Mouse (Mus musculus) v-Abl transformed pro-B cells (cell line): ENCODE results near the gene Htr5b.

Experiments used
- in situ Hi-C, 2 experiments: fragments of 400-800 bp; cut with MboI; formaldehyde crosslinking; loops; one replicate each; pipeline ENCODE4 v1.15.1; 2025; ENCODE audit not compliant: unreplicated experiment in 2 of 2

Htr5b gene

GRCm38 (mm10) chr1:121528399-121528720 is at the start of gene Htr5b:
TSS of gene Htr5b (minus strand) at chr1:121528465.
- in situ Hi-C loops = no loop called here

GRCm38 (mm10) chr1:121577491-121577890 is 49.2 kb upstream of the Htr5b start:
- in situ Hi-C loops = loop anchor here in 1 of 2 experiments (10.0 kb wide), 1 partner anchor 253 kb away; no protein-coding TSS in a partner anchor

- in situ Hi-C loops = loop anchor here in 1 of 2 experiments (10.0 kb wide), 1 partner anchor 246 kb away; no protein-coding TSS in a partner anchor
Measured at GRCm38 (mm10) chr1:121570522-121570921, 42.3 kb upstream of the Htr5b start.

DNA sequence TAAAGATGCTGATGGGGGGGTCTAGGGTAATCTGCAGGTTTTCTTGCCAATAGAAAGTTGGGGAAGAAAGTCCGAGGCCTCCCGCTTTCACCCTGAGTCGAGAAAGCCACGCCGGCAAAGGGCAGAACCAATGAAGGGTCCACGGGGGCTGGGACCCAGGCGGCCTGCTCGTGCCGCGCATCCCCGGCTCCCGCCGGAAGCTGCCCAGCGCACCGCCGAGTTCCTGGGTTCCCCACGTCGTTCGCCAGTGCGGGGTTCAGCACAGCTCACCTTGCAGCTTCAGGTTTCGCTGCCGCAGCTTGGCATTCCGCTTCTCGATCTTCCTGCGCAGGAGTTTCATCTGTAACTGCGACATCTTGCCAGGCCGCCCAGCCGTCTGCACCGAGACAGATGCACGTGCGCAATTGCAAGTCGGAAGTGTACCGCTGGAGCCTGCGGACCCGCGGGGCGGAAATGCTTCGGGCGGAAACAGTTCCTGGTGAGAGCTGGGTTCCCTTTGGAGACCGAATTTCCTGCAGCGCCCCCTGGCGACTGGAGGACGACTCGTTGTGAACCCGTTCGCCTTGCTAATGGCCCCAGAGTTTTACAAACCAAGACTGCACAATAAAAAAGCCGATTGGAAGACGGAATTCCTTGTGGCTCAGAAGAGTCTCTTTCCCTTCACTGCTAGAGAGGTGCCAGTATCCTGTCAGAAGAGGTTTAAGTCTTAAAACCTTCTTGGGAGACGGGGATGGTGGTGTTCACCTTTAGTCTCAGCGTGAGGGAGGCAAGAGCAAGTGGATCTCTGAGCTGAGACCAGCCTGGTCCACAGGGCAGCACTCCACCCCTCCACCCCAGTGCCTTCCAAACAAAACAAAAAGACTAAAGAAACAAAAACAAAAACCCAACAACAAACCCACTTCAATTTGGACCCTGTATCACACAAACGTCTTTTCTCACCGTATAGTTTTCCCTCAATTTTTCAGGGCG is 39.5 kb upstream of the Htr5b start, which contains the start of gene Ddx18:
Gene Ddx18 (minus strand): TSS at position 469 of the 969 bp plus-strand sequence.
- in situ Hi-C loops = loop anchor here in 1 of 2 experiments (10.0 kb wide), 1 partner anchor 133 kb away; the partner anchor contains the start of gene Ccdc93

GRCm38 (mm10) chr1:121557861-121558260 is 29.6 kb upstream of the Htr5b start:
- in situ Hi-C loops = no loop called here

GRCm38 (mm10) chr1:121551457-121551835 is 23.2 kb upstream of the Htr5b start:
- in situ Hi-C loops = no loop called here

DNA sequence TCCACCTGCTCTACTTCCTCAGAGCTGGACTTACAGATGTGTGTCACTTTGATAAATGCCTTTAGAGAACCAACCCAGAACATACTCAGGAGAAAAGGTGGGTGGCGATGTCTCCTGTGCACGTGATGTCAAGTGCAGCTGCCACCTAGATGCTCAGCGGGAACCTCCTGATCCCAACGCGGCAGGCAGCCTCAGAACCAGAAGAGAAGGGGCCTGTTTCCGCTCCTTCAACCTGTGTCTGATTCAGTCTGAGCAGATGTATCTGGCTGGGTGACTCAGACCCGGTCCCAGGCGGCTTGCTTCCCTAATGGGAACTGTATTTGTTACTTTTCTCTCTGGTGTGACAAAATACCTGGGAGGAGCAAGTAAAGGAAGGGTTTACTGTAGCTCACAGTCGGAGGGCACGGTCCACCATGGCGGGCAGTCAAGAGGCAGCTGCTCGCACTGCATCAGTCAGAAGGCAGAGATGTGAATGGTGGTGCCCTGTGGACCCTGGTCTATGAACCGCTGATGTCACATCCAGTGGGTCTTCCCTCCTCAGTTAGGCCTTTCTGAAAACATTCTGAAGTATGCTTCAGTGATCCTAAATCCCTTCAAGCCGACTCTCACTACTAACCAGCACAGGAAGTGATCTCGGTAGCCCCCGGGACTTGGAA is 22.7 kb upstream of the Htr5b start:
- in situ Hi-C loops = no loop called here

DNA sequence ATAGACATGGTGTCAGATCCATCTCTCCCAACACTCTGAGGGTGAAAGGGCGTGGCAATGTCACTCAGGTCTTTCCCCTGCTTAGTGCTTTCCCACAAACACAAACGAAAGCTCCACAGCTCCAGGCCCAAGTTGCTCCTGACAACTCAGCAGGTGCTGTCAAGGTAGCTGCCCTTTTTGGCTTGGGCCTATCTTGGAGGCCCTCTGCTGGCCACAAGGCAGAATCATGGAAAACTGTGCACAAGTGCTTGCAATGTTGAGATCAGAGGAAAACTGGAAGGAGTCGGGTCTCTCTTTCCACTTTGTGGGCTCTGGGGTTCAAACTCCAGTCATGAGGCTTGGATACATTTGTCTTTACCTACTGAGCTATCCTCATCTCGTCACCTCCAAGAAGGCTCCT is 21.2 kb upstream of the Htr5b start:
- in situ Hi-C loops = no loop called here

- in situ Hi-C loops = no loop called here
Measured at GRCm38 (mm10) chr1:121548667-121549066, 20.4 kb upstream of the Htr5b start.

GRCm38 (mm10) chr1:121546844-121547243 is 18.6 kb upstream of the Htr5b start:
- in situ Hi-C loops = no loop called here

DNA sequence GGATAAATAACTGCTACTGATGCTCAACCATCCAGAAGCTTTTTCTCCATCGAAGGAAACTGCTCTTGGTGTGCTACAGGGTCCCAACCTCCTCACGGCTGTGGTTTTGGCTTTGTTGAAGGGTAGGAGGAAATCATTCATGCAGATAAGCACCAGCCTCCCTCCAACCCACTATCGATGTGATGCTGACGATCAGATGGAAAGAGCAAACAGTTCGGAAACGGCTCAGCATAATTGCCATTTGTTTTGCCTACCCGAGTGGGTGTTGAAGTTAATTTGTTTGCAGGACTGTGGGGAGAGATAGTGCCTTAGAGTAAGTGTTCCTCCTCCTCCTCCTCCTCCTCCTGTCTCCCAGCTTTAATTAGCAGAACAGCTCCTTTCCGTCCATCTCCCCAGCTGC is 12.1 kb upstream of the Htr5b start:
- in situ Hi-C loops = no loop called here

- in situ Hi-C loops = no loop called here
Measured at GRCm38 (mm10) chr1:121531439-121531838, 3.2 kb upstream of the Htr5b start.

- in situ Hi-C loops = no loop called here
Measured at GRCm38 (mm10) chr1:121529286-121529685, 1.0 kb upstream of the Htr5b start.

- in situ Hi-C loops = no loop called here
Measured at GRCm38 (mm10) chr1:121527600-121528398, 466 bp downstream of the Htr5b start.

DNA sequence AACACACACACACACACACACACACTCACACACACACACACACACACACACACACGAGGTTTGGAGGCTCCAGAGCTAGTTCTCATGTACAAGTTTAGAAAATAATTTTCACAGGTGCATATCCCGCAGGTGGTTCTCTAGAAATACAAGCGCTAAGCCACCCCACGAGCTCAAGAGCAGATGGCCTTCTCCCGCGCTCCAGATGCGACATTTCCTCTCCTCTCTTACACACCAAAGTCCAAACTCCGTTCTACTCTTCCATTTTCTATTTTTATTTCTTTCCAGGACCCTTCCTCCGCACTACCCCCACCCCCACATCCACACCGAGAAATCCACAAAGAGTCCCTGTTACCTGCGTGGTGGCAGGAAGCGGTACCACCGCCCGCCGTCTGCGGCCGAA is 1.2 kb downstream of the Htr5b start:
- in situ Hi-C loops = no loop called here

DNA sequence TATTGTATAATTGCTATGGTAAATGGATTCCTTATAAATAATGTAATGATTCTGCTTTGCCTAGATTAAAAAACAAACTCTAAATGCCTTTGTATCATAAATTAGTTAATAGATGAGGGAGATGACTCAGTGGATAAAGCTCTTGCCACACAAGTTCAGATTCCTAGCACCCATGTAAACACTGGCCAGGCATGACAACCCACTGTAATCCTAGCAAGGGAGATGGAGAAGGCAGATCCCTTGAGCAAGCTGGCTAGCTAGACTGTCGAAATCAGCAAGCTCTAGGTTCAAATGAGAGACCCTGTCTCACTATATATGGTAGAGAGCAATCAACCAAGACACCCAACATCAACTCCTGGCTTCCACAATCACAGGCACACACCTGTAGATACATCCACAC is 9.7 kb downstream of the Htr5b start:
- in situ Hi-C loops = no loop called here

- in situ Hi-C loops = no loop called here
Measured at GRCm38 (mm10) chr1:121511966-121512365, 16.3 kb downstream of the Htr5b start.

- in situ Hi-C loops = no loop called here
Measured at GRCm38 (mm10) chr1:121511186-121511585, 17.1 kb downstream of the Htr5b start.

- in situ Hi-C loops = no loop called here
Measured at GRCm38 (mm10) chr1:121510420-121511140, 17.7 kb downstream of the Htr5b start.

GRCm38 (mm10) chr1:121508729-121509128 is 19.5 kb downstream of the Htr5b start:
- in situ Hi-C loops = no loop called here
